Mouse (Mus musculus) left cerebral cortex, postnatal 25 days (tissue): ENCODE results near the gene Gm1673. TPM values are rescaled to one million over a fixed set of nuclear protein-coding genes. Genes with fewer than 3 reads are reported as not detected.
"Not testable (repeated sequence)": the region's sequence is repeated elsewhere in the genome, so short reads cannot be mapped to it uniquely, and the experiment has no call there.

Experiments
- DNase-seq, 2 experiments: peaks; one replicate each; pipeline ENCODE4 v3.0.0; 2022; ENCODE audit warnings: low spot score in 2 of 2, mixed read lengths in 1 of 2
- intact Hi-C: fragments of 180-260 bp; cut with DNase I; formaldehyde crosslinking; loops from one replicate; pipeline ENCODE4 v1.15.1; 2025
- total RNA-seq, 2 experiments: library from RNA; stranded (reverse); gene quantifications; 2 replicates each; pipeline ENCODE4 v1.2.3; 2021

Gm1673 gene
- 10 to 100 TPM; 83.0 to 93.1 TPM for total RNA-seq

DNA sequence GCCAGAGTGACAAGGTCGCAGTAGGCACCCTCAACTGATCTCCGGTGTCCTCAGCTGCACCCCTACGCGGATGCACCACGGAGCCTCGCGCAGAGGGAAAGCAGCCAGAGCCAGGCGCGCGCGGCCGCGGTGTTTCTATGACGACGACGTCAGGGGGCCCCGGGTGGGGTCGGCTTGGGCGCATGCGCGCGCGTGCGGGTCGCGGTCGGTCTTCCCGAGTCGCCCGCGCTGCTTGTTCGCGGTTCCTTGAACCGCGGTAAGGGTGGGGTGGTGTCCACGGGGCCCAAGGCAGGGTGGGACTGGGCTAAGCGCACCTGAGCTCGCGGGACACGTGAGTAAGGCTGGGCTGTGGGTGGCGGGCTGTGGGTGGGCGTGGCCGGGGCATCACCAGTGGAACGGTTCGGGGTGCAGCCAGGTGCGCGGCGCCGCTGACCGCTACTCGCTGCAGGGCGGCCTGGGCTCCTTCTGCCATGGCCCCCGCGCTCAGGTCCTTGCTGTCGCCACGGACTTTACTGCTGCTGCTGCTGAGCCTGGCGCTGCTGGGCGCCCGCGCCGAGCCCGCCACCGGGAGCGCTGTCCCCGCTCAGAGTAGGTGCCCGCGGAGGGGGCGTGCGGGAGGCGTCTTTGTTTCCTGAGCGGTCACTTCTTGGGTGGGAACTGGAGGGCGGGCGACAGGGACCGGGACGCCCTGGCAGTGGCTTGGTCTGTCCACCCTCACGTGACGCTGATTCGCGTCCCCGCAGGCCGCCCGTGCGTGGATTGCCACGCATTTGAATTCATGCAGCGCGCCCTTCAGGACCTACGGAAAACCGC lies at the start of gene Gm1673:
Gene Gm1673 (plus strand): TSS at position 125 of the 813 bp plus-strand sequence.
- intact Hi-C loops = loop anchor here (2.0 kb wide), 1 partner anchor 47 kb away; the partner anchor contains the start of gene Nelfa
- DNase-seq = peak; percentile 92 to 94

DNA sequence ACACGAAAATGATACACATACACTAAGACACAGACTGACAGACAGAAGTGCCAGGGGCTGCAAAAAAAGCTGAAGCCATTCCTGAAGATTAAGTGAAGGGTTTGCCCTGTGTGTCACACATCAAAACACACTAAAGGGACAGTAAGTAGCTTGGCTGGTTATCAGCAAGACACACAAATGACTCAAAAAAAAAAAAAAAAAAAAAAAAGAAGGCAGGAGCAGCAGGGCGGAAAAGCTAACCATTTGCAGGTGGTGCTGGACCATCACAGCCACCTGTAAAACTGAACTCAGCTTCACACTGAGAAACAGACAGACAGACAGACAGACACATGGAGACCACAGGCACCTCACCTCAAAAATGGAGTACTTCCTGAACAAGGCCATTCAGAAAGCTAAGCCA lies 49.2 kb upstream of the Gm1673 start:
- intact Hi-C loops = no loop called here
- no peak for DNase-seq

DNA sequence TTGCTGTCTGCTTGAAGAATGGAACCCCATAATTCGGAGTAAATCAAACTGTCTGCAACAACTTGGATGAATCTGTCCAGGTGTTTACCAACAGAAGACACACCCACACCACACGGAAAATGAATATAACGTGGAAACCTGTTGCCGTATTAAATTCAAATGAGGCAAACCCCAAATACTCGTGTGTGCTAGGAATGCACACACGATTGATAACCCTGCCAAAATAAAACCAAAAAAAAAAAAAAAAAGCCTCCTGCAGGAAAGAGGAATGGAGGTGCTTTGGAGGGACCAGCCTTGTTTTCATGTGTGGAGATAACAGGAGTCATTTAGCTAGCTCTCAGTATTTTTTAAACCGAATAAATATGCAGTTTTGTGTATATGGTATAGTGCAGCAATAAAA lies 48.4 kb upstream of the Gm1673 start:
- intact Hi-C loops = loop anchor here (5.0 kb wide), 2 partner anchors 113 to 278 kb away; partner anchors contain the start of genes Nsd2, Tacc3 and Tmem129
- no peak for DNase-seq

DNA sequence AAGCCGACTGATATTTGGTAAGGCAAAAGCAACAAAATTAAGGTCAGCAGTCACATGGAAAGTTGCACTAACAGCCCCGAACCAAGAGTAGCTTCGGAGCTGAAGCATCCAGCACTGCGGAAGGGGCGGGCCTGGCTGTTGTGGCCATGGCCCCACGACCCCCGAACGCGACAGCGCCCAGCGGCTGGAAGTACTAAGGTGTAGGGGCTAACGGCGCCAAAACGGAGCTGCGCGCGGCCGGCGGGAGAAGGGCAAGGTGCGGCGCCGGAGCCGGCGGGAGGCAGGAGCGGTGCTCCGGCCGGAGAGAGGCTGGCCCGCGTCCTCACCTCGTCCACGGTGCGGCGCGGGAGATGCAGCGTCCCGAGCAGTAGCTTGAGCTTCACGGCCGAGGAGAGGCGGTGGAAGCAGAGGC lies 47.5 kb upstream of the Gm1673 start:
- DNase-seq = no peak

DNA sequence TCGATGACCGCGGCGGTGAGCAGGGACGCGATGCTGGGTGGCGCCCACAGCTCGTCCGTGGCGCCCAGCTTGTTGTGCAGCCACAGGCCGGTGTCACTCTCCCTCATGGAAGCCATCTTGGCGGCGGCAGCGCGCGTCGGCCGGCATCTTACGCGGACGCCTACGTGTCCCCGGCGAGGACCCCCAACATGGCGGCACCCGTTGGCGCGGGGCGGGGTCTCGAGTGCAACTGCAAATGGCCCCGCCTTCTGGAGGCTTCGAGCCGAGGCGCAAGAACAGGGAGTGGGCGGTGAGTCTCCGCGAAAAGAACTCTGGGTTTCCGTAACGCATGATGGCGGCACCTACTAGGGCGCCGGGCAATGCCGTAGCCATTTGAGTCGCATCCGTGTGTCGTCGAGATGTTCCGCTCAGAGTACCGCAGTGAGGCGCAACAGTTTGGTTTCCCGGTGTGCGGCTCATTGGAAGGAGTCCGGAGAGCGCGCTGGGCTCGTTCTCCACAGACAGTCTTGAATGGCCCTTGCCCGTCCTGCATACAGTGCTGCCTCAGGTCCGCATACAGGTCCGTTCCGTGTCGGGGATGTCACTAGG lies 47.0 kb upstream of the Gm1673 start, which contains the start of gene Nelfa:
Gene Nelfa (minus strand): TSS at position 294 of the 588 bp plus-strand sequence.
- intact Hi-C loops = loop anchor here (2.0 to 5.0 kb wide), 4 partner anchors 47 to 279 kb away; partner anchors contain the start of genes Gm1673, Letm1, Nsd2 and Tacc3
- DNase-seq = peak; percentile 100

More for the DNA sequence above, 47.5 kb upstream of the Gm1673 start:
- intact Hi-C loops = loop anchor here (2.0 to 5.0 kb wide), 4 partner anchors 47 to 278 kb away; partner anchors contain the start of genes Gm1673, Letm1, Nsd2 and Tacc3

DNA sequence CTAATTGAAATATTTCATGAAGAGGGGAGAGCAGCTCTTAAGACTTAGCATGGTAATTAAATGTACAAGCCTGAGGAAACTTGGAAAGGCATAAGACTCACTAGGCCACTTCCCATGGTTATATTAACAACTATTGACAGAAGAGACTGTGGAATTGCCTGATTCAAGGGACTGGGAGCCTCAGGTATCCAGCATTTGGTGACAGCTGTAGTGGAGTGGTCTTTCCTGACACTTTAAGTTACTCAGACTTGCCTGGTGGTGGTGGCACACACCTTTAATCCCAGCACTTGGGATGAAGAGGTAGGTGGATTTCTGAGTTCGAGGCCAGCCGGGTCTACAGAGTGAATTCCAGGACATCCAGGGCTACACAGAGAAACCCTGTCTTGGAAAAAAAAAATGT lies 46.0 kb upstream of the Gm1673 start:
- DNase-seq = no peak
- intact Hi-C loops = loop anchor here (2.0 to 5.0 kb wide), 4 partner anchors 46 to 280 kb away; partner anchors contain the start of genes Gm1673, Letm1, Nsd2 and Tacc3

DNA sequence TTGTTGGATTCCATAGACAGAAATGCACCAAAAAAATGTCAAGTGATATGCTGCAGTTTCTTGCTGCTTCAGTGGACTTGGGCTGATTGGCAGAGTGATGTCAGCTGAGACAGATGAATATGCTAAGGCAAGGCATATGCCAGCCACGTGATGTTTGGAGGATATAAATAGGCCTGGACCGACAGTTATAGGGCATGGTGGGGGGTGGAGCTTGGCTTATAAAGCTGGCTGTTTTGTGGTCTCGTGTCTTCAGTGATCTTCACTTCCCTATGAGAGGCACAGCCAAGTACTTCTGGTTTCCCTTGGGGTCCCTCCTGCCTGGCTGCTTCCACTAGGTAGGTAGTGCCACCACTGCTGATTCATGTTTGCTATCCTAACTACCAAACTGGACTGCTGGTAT lies 44.8 kb upstream of the Gm1673 start:
- intact Hi-C loops = loop anchor here (5.0 kb wide), 2 partner anchors 116 to 281 kb away; partner anchors contain the start of genes Nsd2, Tacc3 and Tmem129

DNA sequence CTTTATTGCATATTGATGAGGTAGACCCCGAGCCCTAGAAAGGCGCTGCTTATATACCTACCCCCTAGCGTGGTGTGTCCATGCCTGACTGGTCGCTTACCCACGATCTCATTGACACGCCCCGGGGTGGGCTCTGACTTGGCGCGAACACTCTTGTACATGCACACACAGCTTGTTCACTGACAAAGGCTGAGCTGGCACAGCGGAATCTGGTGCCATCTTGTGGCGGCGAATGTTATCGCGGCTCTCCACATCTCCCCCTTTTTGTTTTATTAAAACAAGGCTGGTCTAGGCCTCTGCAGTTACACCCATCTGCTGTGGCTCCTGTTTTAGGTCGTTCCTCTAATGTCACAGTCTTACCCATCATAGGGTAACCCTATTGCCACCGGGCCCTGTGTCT lies 36.2 kb upstream of the Gm1673 start:
- intact Hi-C loops, DNase-seq: not testable (repeated sequence)

More for the DNA sequence above, 44.8 kb upstream of the Gm1673 start:
- no peak for DNase-seq

DNA sequence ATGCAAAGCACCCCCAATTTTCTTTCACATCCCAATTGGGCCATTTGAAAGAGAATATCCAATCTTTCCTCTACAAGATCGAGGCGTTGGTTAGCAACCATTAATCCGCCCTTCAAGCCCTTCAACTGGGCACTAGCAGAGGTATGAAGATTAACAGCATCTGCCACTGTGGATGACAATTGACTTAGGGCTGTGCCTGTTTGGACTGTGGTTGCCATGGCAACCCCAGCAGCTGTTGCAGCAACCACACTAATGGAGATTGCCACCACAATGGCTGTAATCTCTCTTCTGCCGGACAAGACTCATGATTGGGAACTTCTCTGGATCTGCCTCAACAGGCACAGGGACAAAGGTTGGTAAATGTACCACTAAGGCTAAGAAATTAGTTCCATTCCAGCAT lies 34.9 kb upstream of the Gm1673 start:
- intact Hi-C loops = no loop called here
- DNase-seq = no peak

DNA sequence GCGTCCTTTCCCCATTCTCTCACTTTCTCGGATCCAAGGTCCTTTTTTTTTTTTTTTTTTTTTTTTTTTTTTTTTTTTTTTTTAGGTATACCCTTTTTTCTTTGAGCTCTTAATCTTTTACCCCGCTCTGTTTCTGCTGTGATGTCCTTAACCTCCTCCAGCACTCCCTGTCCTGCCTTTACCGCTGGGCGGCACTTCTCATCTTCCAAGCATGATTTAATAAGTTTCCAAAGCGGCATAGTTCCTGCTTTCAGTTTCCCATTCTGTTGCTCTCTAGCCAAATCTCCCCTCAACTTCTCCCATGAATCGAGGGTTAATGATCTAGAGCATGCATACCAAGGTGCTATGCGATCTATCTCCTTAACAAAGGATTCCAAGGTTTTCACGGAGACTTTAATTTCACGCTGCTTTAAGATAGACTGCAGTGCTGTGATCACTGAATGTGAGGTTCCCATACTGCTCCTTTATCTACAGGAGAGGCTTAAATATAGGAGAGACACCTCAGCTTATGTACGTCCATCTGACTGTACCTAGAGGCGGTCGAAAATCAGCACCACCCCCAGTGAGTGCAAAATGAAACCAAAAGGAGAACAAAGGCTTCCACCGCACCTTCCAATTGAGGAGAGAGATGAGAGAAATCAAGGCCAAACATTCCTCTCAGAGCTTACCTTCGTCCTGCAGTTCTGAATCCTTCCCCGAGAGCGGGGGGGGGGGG lies 29.6 kb upstream of the Gm1673 start:
- intact Hi-C loops = loop anchor here (5.0 kb wide), 1 partner anchor 101 kb away; no protein-coding TSS in a partner anchor

DNA sequence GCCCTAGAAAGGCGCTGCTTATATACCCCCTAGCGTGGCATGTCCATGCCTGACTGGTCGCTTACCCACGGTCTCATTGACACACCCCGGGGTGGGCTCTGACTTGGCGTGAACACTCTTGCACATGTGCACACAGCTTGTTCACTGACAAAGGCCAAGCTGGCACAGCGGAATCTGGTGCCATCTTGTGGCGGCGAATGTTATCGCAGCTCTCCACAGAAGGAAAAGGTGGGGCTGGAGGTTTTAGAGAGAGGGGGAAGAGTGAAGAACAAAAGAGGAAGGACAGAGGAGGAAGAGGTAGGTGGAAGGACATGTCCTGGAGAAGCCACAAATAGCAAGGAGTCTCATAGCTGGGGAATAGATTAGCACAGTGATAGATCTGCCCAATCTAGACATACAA lies 28.9 kb upstream of the Gm1673 start:
- intact Hi-C loops = loop anchor here (5.0 kb wide), 1 partner anchor 102 kb away; no protein-coding TSS in a partner anchor
- DNase-seq = peak; percentile 83 to 88

More for the DNA sequence above, 29.6 kb upstream of the Gm1673 start:
- DNase-seq = no peak

DNA sequence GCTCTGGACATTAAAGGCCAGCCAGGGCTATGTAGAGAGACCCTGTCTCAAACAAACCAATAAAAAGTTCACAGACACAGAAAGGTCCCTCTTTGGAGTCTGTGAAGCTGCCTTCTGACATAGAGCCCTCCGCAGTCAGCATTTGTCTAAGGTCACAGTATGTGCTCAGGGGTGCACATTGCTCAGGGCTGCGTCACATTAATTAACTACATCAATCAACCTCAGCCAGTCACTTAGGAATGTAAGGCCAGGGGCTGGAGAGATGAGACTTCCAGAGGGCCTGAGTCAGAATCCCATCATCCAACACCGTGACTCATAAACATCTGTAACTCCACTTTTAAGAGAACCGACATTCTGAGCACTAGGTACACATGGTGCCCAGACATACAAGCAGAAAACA lies 27.4 kb upstream of the Gm1673 start:
- DNase-seq = no peak
- intact Hi-C loops = loop anchor here (5.0 kb wide), 1 partner anchor 274 kb away; no protein-coding TSS in a partner anchor

DNA sequence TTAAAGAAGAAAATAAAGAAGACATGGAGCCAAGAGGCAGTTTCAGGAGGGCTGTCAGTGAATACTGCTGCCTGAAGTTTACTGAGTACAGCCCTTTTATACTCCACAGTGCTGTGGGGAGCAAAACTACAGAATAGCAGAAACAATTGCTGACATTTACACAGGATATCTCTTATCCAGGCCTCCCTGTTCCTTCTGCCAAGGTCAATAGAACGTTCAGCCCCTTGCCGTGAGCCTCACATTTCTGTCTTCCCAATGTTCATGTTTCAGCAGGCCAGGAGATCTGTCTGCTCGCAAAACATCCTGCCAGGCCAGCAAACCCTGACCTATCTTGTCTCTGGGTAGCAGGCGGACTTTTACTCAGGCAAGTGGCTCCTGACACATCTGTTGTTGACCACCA lies 23.9 kb upstream of the Gm1673 start:
- intact Hi-C loops = loop anchor here (5.0 kb wide), 1 partner anchor 277 kb away; no protein-coding TSS in a partner anchor
- no peak for DNase-seq

DNA sequence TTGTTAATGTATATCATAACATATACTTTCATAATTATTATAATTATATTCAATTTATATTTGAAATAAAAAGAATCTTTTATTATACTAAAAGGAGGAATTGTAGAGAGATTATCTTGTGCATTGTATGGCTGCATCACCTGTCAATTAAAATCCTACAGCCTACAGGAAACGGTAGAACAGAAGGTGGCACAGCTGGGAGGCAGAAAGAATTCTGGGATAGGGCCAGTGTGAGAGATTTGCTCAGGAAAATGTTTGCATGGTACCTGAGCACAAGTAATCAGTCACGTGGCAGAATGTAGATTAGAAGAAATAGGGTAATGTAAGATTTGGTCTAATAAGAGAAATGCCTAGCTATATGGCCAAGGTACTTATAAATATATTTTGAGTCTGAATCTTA lies 8.5 kb upstream of the Gm1673 start:
- intact Hi-C loops = no loop called here

DNA sequence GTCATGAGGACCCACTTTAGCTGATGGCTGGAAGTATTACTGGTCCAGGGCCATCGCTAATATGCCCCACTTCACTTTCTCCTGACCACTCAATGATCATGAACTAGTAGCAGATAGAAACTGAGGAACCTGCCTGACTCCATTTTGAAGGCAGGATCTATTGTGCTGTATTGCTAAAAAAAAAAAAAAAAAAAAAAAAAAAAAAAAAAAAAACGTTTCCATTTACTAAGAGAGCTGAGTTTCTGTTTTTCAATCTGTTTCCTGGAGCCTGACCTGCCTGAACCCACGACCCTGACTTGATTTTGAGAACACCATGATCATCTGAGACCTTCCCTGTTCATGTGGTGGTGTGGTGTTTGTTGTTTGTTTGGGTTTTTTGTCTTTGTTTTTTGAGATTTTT lies 7.0 kb upstream of the Gm1673 start:
- DNase-seq = no peak
- intact Hi-C loops = no loop called here

More for the DNA sequence above, 8.5 kb upstream of the Gm1673 start:
- no peak for DNase-seq

DNA sequence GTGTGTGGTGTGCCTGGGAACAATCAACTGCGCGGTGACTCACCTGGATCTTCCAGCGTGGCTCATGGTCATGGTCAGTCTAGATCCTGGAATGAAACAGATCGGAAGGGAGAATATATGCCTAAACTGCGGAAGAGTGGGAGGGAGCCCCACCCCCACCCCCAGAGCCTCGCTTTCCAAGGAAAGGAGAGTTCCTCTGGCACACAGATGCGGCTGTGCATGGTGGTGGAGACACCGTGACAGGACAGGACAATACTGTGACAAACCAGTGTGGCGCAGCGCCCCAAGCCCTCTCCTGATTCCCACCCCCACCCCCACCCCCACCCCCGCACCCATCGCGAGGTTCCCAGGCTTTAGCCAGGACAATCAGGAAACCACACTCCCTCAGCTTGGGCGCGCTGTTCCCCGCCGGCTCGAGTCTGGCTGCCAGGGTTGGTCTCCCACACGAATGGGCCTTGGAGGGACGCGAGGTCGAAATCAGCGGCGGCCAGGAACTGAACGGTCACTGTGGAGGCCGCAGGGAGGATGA lies 438 bp upstream of the Gm1673 start:
- intact Hi-C loops = loop anchor here (2.0 kb wide), 1 partner anchor 46 kb away; the partner anchor contains the start of gene Nelfa
- peak in 1 of 2 experiments; percentile 39 for DNase-seq

DNA sequence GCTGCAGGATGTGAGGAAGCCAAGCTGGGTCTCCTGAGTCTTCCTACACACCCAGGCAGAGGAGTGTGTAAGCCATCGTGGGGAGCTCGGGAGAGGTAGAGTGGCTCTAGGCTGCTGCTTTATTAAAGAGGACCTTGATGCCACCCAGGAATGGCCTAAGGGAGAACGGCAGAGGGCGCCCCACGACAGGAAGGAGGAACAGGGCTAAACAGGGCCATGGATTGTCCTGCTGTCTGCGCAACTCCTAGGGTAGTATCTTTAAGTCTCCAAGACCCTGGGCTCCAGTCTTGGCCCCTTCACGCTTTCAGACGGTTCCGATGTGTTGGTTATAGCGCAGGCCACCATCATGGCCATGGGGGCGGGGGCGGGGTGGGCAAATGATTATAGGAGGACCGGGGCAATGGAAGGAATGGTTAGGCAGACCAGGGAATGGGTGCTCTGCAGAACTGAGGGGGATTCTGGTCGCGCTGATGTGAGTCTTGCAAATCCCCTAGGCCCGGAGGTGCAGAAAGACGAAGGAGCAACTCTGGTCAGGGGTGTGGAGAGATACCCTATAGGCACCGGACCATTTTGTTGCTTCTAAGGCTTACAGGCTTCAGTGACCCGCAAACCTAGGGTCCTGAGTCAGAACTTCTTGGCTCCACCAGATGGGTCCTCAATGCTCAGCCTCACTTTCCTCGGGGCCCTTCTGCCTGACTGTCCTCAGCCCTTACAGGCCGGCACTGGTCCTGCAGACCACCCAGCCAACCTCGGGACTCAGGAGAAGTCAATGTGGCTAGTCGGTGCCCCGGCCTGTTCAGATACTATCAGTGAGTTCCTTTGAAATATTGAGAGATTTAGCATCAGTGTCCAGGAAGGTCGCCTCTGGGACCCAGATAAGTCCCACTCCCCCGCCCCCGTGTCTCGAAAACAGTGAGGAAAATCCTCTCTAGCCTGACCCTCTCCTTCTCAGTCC lies 11.7 kb downstream of the Gm1673 start:
- peak; percentile 51 to 73 for DNase-seq

More for the DNA sequence above, 11.7 kb downstream of the Gm1673 start:
- intact Hi-C loops = loop anchor here (5.0 kb wide), 1 partner anchor 282 kb away; no protein-coding TSS in a partner anchor
